Mouse (Mus musculus) olfactory bulb, adult 2 months (tissue): ENCODE data around the gene Comtd1.

ENCODE experiments used
- CTCF ChIP-seq: fragments of 200-500 bp; IDR thresholded peaks from 2 replicates; pipeline ENCODE4 v1.5.1; 2012; ENCODE audit warnings: low read depth, mild to moderate bottlenecking, low read length, moderate library complexity; ENCODE audit not compliant: insufficient read depth
- POLR2A ChIP-seq: fragments of 200-500 bp; IDR thresholded peaks from 2 replicates; pipeline ENCODE4 v1.6.1; 2012; ENCODE audit warnings: mild to moderate bottlenecking, low read depth, low read length, moderate library complexity; ENCODE audit not compliant: insufficient read depth

GRCm38 (mm10) chr14:21811744-21812393, 36.9 kb downstream of the Comtd1 start:
- TF ChIP-seq CTCF (no peak), POLR2A (no peak)
